Mouse (Mus musculus) gastrocnemius, postnatal 36 days (tissue): ENCODE results near the gene Kdm1b. TPM values are rescaled to one million over a fixed set of nuclear protein-coding genes. Genes with fewer than 3 reads are reported as not detected.
A peak's percentile ranks its signal among the peaks of the same experiment; 100 is the strongest.

Source experiments
- DNase-seq, 2 experiments: peaks; one replicate each; pipeline ENCODE4 v3.0.0; 2022
- intact Hi-C: fragments of 180-260 bp; cut with DNase I; formaldehyde crosslinking; loops from one replicate; pipeline ENCODE4 v1.15.1; 2025
- total RNA-seq, 2 experiments: library from RNA; stranded (reverse); gene quantifications; 2 replicates each; pipeline ENCODE4 v1.2.3; 2021

Kdm1b gene
- total RNA-seq, 2 experiments from 2014 or later = 5.8 to 7.0 TPM

GRCm38 (mm10) chr13:47104856-47105541 lies 61.7 kb downstream of the Kdm1b start:
- intact Hi-C loops = no loop called here
- DNase-seq = no peak

- intact Hi-C loops = no loop called here
Measured at GRCm38 (mm10) chr13:47105711-47106579, 62.6 kb downstream of the Kdm1b start, which contains the start of gene Dek. Dek (minus strand) TSS chr13:47106201.

GRCm38 (mm10) chr13:47106580-47106888 lies 63.2 kb downstream of the Kdm1b start:
- DNase-seq = no peak
- intact Hi-C loops = no loop called here

More at GRCm38 (mm10) chr13:47105711-47106579, 62.6 kb downstream of the Kdm1b start, which contains the start of gene Dek:
- peak; percentile 72 to 84 for DNase-seq

GRCm38 (mm10) chr13:47109239-47109638 lies 65.9 kb downstream of the Kdm1b start:
- no peak for DNase-seq
- intact Hi-C loops = no loop called here

GRCm38 (mm10) chr13:47111185-47111584 lies 67.9 kb downstream of the Kdm1b start:
- intact Hi-C loops = no loop called here
- DNase-seq = no peak

- no peak for DNase-seq
- intact Hi-C loops = no loop called here
Measured at GRCm38 (mm10) chr13:47112056-47112455, 68.8 kb downstream of the Kdm1b start.

- no peak for DNase-seq
- intact Hi-C loops = no loop called here
Measured at GRCm38 (mm10) chr13:47112924-47113323, 69.6 kb downstream of the Kdm1b start.

- intact Hi-C loops = no loop called here
- no peak for DNase-seq
Measured at GRCm38 (mm10) chr13:47116000-47116399, 72.7 kb downstream of the Kdm1b start.

GRCm38 (mm10) chr13:47121333-47121889 lies 78.1 kb downstream of the Kdm1b start:
- no peak for DNase-seq
- intact Hi-C loops = no loop called here

GRCm38 (mm10) chr13:47122537-47123430 lies 79.5 kb downstream of the Kdm1b start, which contains the start of gene Rnf144b:
Rnf144b (plus strand) TSS chr13:47122656.
- peak in 1 of 2 experiments; percentile 43 for DNase-seq
- intact Hi-C loops = no loop called here

- DNase-seq = no peak
Measured at GRCm38 (mm10) chr13:47124449-47124848, 81.2 kb downstream of the Kdm1b start.

GRCm38 (mm10) chr13:47124986-47125385 lies 81.7 kb downstream of the Kdm1b start:
- intact Hi-C loops = no loop called here

More at GRCm38 (mm10) chr13:47124449-47124848, 81.2 kb downstream of the Kdm1b start:
- intact Hi-C loops = no loop called here

GRCm38 (mm10) chr13:47125595-47125994 lies 82.3 kb downstream of the Kdm1b start:
- intact Hi-C loops = no loop called here
- DNase-seq = no peak

More at GRCm38 (mm10) chr13:47124986-47125385, 81.7 kb downstream of the Kdm1b start:
- no peak for DNase-seq

- intact Hi-C loops = no loop called here
- no peak for DNase-seq
Measured at GRCm38 (mm10) chr13:47129090-47129489, 85.8 kb downstream of the Kdm1b start.

- no peak for DNase-seq
- intact Hi-C loops = no loop called here
Measured at GRCm38 (mm10) chr13:47133058-47133457, 89.8 kb downstream of the Kdm1b start.

GRCm38 (mm10) chr13:47134836-47135235 lies 91.5 kb downstream of the Kdm1b start:
- intact Hi-C loops = no loop called here
- no peak for DNase-seq
